Mouse (Mus musculus): ENCODE results near the gene Pdlim4.
"Not testable (repeated sequence)": the region's sequence is repeated elsewhere in the genome, so short reads cannot be mapped to it uniquely, and the experiment has no call there.

Gene Pdlim4

GRCm38 (mm10) chr11:54060316-54060715 is 8.5 kb downstream of the Pdlim4 start:
- DNase-seq = peak; percentile 54

- DNase-seq = peak; percentile 4
These were observed 9.3 kb downstream of the Pdlim4 start for GRCm38 (mm10) chr11:54059526-54059925.

- no peak for DNase-seq
These were observed 10.2 kb downstream of the Pdlim4 start for GRCm38 (mm10) chr11:54058643-54059042.

GRCm38 (mm10) chr11:54058056-54058617 is 10.7 kb downstream of the Pdlim4 start:
- DNase-seq = peak; percentile 2

GRCm38 (mm10) chr11:54057428-54057827 is 11.4 kb downstream of the Pdlim4 start:
- DNase-seq = no peak

- peak; percentile 72 for DNase-seq
These were observed 12.7 kb downstream of the Pdlim4 start for GRCm38 (mm10) chr11:54056132-54056531.

- peak; percentile 46 for DNase-seq
These were observed 14.6 kb downstream of the Pdlim4 start for GRCm38 (mm10) chr11:54054257-54054656.

GRCm38 (mm10) chr11:54053090-54053489 is 15.7 kb downstream of the Pdlim4 start:
- DNase-seq = peak; percentile 1

GRCm38 (mm10) chr11:54052128-54052527 is 16.7 kb downstream of the Pdlim4 start:
- no peak for DNase-seq

GRCm38 (mm10) chr11:54051161-54051560 is 17.7 kb downstream of the Pdlim4 start:
- DNase-seq = peak; percentile 92

- DNase-seq = no peak
These were observed 18.6 kb downstream of the Pdlim4 start for GRCm38 (mm10) chr11:54050205-54050604.

- peak; percentile 13 for DNase-seq
These were observed 28.1 kb downstream of the Pdlim4 start for GRCm38 (mm10) chr11:54040676-54041075.

- not testable (repeated sequence) for DNase-seq
These were observed 35.9 kb downstream of the Pdlim4 start for GRCm38 (mm10) chr11:54032872-54033271.

GRCm38 (mm10) chr11:54028997-54029396 is 39.8 kb downstream of the Pdlim4 start:
- DNase-seq = no peak

- peak; percentile 93 for DNase-seq
These were observed 40.5 kb downstream of the Pdlim4 start, which contains the start of gene Slc22a4 for GRCm38 (mm10) chr11:54028044-54028951. Gene Slc22a4, minus strand, starts transcription at chr11:54028090.

GRCm38 (mm10) chr11:54027131-54028043 is 41.4 kb downstream of the Pdlim4 start:
- no peak for DNase-seq

GRCm38 (mm10) chr11:54026491-54027041 is 42.2 kb downstream of the Pdlim4 start:
- no peak for DNase-seq

GRCm38 (mm10) chr11:54021396-54022093 is 47.3 kb downstream of the Pdlim4 start:
- DNase-seq = no peak

- no peak for DNase-seq
These were observed 49.7 kb downstream of the Pdlim4 start for GRCm38 (mm10) chr11:54018893-54019732.

GRCm38 (mm10) chr11:54017596-54017995 is 51.2 kb downstream of the Pdlim4 start:
- no peak for DNase-seq

GRCm38 (mm10) chr11:54016051-54016450 is 52.8 kb downstream of the Pdlim4 start:
- DNase-seq = no peak
